Mouse (Mus musculus) spleen, adult 10 weeks (tissue): ENCODE data around the gene Gm8279. TPM values are rescaled to one million over a fixed set of nuclear protein-coding genes. Genes with fewer than 3 reads are reported as not detected.

ENCODE experiments used
- polyA plus RNA-seq: library from polyadenylated mRNA; stranded (reverse); fragments of 350-450 nt; fragmentation: Illumina TruSeq; extraction: RNeasy Lipid Tissue Mini Kit (QIAGEN cat#74804); gene quantifications from one replicate; pipeline ENCODE4 v1.2.3, GENCODE M21; 2015; ENCODE audit warnings: low replicate concordance; ENCODE audit not compliant: insufficient read depth

Gm8279 gene
- polyA plus RNA-seq, result not detected

DNA sequence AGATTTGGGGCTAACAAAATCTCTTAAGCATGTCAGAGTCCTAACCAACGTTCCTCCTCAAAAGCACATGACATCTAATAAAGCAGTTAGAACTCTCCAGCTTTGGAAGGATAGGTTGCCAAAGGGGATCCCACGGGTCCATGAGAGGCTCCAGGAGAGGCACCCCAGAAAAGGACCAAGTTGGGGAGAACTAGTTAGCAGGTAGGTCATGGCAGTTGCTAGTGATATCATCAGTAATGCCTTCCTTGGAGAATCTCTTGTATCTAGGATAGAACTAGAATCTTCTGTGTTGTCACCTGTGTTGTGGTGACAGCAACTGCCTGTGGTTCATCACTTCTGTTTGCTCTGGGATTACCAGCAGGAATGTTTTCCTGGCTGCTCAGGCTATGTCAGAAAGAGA lies at the start of gene Gm8279:
Gene Gm8279, plus strand, starts transcription at position 301 of the 400 bp plus-strand sequence.

DNA sequence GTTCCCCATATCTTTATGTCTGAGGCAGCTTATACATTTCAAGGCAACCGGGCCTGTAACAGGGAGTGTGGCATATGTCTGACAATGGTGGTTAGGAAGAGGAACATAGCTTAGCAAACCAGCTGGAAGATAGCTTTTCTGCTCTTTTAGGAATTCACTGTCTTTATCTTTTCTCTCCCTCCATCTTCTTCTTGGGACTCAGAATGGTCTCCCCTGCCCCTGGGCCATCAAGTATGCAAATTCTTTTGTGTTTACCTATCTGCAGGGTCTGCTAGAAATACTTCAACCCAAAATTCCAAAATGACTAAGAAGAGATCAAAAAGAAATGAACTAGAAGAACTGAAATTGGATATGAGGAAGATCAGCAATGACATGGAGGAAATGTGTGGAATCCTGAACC lies 32.9 kb downstream of the Gm8279 start, which contains the start of gene Gm3317:
Gene Gm3317, plus strand, starts transcription at position 301 of the 400 bp plus-strand sequence.

DNA sequence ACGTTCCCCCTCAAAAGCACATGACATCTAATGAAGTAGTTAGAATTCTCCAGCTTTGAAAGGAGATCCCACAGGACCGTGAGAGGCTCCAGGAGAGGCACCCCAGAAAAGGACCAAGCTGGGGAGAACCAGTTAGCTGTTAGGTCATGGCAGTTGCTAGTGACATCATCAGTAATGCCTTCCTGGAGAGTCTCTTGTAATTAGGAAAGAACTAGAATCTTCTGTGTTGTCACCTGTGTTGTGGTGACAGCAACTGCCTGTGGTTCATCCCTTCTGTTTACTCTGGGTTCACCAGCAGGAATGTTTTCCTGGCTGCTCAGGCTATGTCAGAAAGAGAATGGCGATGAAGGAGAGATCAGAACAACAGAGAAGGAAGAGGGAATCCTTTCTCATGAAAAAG lies 54.2 kb downstream of the Gm8279 start, which contains the start of gene Gm8271:
Gene Gm8271, plus strand, starts transcription at position 301 of the 400 bp plus-strand sequence.

Other genes with a start within 250 kb of the Gm8279 start
- gene Gm3278, start 239.1 kb upstream of the Gm8279 start, polyA plus RNA-seq, result not detected
- not detected for gene Gm8297, start 147.6 kb upstream of the Gm8279 start, polyA plus RNA-seq
- gene Gm3298, start 115.6 kb upstream of the Gm8279 start, polyA plus RNA-seq, result not detected
- gene 4930555G01Rik, start 80.9 kb upstream of the Gm8279 start, polyA plus RNA-seq, result not detected
- gene Gm8281, start 60.5 kb upstream of the Gm8279 start, polyA plus RNA-seq, result 0.37 TPM
- not detected for gene Gm3317, start 33.0 kb downstream of the Gm8279 start, polyA plus RNA-seq
- gene Gm8271, start 54.3 kb downstream of the Gm8279 start, polyA plus RNA-seq, result not detected
- gene Gm3526, start 129.1 kb downstream of the Gm8279 start, polyA plus RNA-seq, result not detected
- gene Gm3542, start 203.4 kb downstream of the Gm8279 start, polyA plus RNA-seq, result not detected